Mouse (Mus musculus) forebrain, embryonic 12.5 days (tissue): ENCODE results near the gene Rnf150. TPM values are rescaled to one million over a fixed set of nuclear protein-coding genes. Genes with fewer than 3 reads are reported as not detected.

ENCODE experiments used
- polyA plus RNA-seq: library from polyadenylated mRNA; unstranded; fragments of >200 nt; fragmentation: Nextera tagmentation; extraction: Ambion mirVana; gene quantifications from 2 replicates; pipeline ENCODE4 v1.2.1, GENCODE M21; 2016

The Rnf150 gene
- polyA plus RNA-seq, 1 experiment from 2014 or later, result 1.9 TPM

Other genes starting within 250 kb of the Rnf150 start
- gene Zfp330, start 89.2 kb upstream of the Rnf150 start, polyA plus RNA-seq, result 74.7 and 79.7 TPM in 2 replicates